Mouse (Mus musculus): ENCODE data around the gene Cuedc1. TPM values are rescaled to one million over a fixed set of nuclear protein-coding genes. Genes with fewer than 3 reads are reported as not detected.
"Not testable (repeated sequence)": the region's sequence is repeated elsewhere in the genome, so short reads cannot be mapped to it uniquely, and the experiment has no call there.

Gene Cuedc1
- total RNA-seq, 4 experiments from 2014 or later = 28.0 to 31.8 (median 30.9) TPM

DNA sequence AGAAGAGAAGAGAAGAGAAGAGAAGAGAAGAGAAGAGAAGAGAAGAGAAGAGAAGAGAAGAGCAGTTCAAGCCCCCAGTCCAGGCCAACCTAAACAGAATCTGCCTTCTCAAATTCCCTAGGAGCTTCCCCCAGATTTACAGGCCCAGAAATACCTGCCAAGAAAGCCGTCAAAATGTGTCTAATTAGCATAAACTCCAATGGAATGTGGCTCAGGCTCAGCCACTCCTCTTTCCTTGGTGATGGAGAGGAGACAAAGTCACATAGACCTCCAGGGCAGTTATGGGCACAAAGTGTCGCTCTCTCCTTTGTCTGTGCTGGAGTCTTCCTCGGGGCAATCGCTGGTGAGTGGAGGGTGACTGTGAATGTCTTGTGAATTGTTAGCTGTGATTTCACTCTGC, 100.4 kb downstream of the Cuedc1 start:
- no peak for DNase-seq (ENCODE audit: low spot score in 2 of 2)

DNA sequence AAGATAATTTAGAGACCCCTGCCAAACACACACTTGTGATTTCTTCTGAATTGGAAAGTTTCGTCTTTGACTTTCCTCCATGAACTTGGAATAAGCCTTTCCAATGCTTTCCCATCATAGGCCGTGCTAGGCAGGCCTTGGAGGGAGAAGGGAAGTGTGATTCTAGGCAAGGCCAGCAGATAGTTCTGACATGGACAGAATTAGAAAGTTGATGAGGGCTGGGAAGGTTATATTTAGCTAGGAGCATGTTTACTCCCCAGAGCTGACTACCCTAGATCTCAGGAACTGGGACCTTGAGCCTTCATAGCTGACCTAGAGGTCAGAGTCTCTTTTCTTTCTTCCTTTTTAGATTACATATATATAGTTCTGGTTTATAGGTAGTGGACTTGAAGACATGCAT, 103.3 kb downstream of the Cuedc1 start:
- no peak for DNase-seq (ENCODE audit: low spot score in 2 of 2)

DNA sequence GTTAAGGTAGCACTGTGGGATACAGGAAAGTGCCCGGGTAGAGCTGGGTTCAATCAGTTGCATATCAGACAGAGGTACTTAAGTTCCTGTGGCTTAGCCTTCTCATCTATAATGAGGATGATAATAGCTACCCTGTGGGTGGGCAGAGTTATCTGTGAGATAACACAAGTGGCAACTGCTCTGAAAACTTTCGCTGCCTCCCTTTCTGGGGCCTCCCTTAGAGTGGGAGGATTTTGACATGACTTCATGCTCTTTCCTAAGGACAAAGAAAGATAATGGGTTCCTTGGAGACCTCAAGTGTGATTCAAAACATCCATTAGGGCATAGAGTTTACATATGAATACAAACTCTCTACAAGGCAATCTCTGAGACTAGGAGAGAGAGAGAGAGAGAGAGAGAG, 104.2 kb downstream of the Cuedc1 start:
- no peak for DNase-seq (ENCODE audit: low spot score in 2 of 2)

DNA sequence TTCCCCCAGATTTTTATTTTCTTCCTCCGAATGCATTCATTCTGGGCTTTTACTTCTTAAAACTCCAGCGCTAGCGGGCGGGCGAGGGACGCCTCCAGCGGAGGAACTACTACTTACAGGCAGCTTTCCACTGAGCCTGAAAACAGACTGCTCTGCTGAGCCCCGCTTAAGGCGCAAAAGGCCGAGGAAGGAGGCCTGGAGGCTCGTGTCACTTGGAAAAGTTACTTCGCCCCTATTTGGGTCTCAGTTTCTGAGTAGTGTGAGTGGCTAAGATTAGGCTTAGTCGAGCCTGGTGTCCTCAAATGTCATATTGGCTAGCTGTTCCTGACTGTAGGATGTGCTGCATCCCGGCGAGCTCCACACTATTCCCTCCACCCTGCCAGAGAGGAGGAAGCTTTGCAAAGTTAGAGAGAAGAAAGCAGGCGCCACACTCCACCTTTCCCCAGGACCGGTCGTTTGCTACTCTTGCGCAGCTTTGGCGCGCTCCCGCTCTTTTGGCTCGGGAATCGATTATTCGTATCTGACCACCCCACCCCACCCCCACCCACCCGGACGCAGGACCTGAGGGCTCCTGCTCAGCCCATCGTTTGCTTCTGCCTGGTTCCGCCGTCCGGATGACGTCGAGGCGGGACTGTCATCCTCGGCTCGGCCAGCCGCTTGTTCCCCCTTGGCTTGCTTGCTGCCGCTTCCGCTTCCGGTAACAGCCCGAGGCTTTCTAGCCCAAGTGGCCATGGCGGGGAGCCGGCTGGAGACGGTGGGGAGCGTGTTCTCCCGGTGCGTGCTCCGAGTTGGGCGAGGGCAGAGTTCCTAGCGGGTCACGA, 106.1 kb downstream of the Cuedc1 start, which contains the start of gene Mrps23:
Gene Mrps23 (plus strand): TSS at position 677 of the 821 bp plus-strand sequence.
- DNase-seq (ENCODE audit: low spot score in 2 of 2) = peak; percentile 76 to 92

DNA sequence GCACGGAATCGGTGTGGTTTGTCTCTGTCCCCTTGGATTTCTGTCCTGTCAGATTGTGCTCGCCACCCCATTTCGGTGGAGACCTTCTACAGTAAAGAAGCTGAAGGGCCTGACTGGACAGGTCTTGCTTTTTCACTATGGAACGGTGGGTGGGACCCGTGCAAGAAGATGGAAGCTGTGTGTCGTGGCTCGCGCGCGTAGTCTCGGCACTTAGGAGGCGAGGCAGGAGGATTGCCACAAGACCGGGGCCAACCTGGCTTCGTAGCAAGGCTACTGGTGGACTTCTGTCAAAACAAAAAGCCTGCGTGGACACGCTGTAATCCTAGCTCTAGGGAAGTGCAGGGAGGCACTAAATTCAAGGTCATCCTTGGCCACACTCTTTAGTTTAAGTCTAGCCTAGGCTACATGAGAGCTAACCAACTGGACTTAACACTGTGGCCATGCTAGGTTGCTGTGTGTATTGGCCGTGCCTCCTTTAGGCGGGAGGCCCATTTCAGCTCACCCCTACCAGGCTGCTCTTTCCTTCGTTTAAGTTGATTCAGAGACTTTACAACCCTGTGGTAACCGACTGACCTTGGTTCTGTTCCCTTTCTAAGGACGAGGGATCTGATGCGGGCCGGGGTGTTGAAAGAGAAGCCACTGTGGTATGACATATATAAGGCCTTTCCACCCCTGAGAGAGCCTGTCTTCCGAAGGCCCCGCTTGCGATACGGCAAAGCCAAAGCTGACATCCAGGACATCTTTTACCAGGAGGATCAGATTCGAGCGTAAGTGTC, 106.9 kb downstream of the Cuedc1 start:
- DNase-seq (ENCODE audit: low spot score in 2 of 2) = no peak

DNA sequence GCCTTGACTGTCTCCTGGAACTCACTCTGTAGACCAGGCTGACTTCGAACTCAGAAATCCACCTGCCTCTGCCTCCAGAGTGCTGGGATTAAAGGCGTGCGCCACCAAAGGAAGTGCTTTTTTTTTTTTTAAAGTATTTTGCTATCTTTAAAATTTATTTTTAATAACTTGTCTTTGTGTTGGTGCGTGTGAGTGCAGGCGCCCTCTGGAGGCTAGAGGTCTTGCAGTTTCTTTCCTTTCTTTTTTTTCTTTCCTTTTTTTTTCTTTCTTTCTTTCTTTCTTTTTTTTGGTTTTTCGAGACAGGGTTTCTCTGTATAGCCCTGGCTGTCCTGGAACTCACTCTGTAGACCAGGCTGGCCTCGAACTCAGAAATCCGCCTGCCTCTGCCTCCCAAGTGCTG, 108.7 kb downstream of the Cuedc1 start:
- not testable (repeated sequence) for DNase-seq (ENCODE audit: low spot score in 2 of 2)

DNA sequence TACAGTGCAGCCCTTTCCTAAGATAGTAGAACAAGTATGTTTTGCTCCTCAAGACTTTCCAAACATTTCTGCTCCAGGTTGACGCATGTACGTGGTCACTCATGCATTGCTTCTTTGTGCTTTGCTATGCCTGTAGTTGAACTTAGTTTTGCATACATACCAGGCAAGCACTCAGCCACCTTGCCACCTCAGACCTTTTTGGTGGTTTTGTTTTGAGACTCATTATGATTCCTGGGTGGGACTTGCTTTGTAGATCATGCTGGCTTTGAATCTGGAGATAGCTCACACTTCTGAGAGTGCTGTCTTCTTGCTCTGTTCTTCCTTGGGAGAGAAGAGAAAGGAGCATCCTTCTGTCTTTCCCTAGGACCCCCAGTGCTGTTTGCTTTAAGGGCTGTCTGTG, 109.8 kb downstream of the Cuedc1 start:
- no peak for DNase-seq (ENCODE audit: low spot score in 2 of 2)

DNA sequence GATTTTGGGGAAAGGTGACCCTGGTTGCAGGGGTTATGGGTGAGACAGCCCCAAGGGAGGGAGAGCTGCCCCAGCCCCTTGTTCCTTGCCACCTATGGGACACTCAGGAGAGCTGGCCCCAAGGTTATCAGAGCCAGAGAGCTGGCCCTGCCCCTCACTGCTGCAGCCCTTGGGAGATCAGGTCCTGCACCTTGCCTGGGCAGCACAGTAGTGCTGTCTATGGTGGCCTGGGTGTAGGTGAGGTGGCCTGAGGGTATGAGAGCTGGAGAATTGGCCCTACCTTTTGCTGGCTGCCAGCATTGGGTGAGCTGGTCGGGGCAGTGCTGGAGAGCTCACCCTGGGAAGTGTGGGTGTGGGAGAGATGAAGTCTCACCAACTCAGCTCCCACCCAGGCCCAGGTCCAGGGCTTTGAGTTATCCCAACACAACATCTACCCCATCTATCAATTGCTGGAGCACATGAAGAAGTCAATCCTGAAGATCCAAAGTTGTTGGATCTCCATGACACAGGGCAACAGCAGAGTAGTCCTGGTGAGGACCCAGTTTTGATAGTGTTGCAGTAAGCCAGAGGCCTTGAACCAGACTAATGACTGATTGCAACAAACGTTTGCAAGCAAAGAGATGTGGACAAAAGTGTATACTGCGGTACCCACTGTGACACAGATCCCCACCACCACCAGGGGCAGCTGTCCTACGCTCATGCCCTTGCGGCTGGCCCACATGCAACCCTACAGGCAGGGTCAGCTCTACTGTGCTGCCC, 114.1 kb downstream of the Cuedc1 start:
- no peak for DNase-seq (ENCODE audit: low spot score in 2 of 2)

DNA sequence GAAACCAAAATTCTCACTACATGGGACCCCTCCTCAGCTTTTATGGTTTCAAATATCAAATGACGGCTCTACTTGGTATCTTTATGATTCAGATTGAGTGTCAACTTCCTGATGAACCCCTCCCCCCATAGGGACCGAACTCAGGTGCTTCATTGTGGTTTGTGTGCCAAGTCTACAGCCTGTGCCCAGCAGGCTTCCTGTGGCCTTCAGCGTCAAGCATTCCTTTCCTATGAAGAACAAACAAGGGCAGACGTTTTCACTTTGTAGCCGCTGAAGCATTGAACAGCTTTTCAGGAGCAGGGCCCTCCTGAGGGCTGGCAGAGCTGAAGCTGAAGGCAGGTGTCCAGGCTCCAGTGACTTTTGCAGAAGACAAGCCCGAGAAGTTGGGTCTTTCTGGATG, 115.9 kb downstream of the Cuedc1 start:
- no peak for DNase-seq (ENCODE audit: low spot score in 2 of 2)

DNA sequence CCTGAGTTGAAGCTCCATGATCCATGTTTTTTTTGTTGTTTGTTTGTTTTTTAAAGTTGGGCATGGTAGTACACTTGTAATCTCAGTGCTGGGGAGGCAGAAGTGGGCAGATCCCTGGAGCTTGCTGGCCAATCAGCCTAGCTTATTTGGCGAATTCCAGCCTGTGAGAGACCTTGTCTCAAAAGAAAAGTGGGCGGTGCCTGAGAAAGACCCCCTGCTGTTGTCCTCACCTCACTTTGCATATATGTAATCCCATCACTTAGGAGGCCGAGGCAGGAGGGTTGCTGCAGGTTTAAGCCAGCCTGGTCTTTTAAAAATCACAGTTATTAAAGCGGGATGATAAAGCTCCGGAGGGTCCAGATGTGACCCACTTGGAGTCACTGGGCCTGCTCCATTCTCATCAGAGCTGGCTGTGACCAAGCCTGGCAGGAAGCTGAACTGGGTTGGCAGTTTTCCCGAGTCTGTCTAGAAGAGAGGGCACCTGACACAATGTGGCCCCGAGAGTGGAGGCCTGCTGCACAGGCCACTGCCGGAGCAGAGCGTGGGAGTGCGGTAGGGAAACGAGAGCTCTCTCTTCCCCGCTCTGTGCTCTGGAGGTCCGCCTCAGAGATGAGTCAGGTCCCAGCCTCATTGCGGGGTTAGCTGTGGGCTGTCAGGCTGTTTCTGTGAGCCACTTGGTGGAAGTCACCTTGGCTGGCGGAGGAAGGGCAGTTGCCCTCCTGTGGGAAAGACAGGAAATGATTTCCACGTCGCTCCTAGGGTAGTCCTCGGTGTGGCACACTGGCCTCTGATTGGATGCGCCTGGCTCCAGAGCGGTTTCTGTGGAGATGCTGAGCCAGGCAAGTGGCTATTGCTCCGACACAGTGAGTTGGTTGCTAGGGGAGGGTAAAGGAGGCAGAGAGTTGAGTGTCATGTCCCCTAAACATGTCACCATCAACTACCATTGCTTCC, 117.3 kb downstream of the Cuedc1 start:
- DNase-seq (ENCODE audit: low spot score in 2 of 2) = peak; percentile 24 to 73

DNA sequence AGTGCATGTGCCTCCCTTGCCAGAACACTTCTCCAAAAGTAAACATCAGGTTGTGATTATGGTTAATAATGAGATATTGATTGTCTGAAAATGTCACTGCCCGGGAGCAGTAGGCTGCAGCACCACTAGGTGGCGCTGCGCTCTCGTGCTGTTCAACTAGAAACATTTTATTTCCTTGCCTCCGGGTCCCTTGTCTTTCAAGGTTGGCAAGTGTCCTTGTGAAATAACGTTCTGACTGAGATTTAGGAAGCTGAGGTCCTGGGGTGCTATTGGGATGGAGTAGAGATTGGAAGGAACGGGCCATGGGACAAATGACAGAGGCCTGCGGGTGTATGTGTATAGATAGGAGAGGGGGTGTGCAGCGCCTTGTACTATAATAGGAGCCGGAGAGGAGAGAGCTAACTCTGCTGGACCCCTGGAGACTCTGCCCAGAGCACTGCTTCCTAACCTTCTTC, 118.4 kb downstream of the Cuedc1 start:
- DNase-seq (ENCODE audit: low spot score in 2 of 2) = peak; percentile 31 to 54

DNA sequence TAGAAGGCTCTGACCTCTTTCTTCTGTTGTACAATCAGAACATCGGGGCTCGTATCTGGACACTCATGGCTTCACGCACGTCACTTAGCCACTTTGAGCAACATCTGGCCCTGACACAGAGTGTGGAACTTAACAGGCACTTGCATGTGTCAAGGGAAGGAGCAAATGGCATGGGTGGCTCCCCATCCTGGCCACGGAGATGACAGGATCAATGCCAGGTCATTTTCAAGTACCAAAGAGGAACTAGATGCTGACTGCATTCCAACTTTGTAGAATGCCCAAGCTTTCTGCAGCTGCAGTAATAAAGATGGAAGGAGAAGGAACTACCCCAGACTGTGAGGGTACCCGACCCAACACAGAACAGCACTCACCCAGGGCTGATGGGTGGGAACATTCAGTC, 120.3 kb downstream of the Cuedc1 start:
- DNase-seq (ENCODE audit: low spot score in 2 of 2) = no peak

DNA sequence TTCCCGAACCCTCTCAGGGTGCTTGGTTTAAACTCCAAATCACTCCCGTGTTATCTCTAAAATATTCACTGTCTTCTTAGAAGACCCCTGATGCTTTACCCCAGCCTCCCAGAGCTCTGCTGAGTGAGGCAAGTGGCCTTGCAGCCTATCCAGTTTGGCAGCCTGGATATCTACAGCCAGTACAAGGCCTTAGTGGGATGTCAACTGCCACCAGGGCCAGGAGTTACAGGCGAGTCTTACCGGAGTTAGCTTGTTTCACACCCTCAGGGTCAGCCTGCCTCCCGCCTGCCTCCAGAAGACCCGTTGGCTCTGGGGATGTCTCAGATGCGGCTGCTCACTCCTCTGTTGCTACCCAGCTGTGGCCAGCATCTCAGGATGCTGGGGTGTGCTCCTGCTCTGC, 120.7 kb downstream of the Cuedc1 start:
- DNase-seq (ENCODE audit: low spot score in 2 of 2) = no peak

DNA sequence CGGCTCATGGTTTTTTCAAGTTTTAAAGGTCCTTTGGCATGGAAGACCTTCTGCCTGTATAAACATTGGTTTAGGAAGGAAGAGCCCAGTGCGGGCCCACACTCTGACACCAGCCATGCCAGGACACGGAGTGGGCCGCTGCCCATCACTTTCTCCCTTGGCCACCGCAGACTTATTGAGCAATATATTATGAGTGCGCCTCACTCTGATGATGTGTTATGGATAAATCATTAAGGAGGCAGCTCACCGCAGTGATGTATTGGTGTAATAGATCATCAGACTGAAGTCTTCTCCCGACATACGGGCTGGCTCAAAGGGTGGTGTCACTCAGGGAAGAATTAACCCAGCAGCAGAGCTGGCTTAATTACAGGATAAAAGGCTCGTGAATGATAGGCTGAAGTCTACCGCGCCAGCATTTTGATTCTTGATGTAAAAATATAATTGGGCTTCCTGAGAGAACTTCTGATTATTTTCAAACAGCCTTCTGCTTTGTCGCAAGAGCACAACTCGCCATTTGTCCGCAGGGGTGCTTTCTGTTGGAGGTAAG, 124.1 kb downstream of the Cuedc1 start:
- DNase-seq (ENCODE audit: low spot score in 2 of 2) = no peak

DNA sequence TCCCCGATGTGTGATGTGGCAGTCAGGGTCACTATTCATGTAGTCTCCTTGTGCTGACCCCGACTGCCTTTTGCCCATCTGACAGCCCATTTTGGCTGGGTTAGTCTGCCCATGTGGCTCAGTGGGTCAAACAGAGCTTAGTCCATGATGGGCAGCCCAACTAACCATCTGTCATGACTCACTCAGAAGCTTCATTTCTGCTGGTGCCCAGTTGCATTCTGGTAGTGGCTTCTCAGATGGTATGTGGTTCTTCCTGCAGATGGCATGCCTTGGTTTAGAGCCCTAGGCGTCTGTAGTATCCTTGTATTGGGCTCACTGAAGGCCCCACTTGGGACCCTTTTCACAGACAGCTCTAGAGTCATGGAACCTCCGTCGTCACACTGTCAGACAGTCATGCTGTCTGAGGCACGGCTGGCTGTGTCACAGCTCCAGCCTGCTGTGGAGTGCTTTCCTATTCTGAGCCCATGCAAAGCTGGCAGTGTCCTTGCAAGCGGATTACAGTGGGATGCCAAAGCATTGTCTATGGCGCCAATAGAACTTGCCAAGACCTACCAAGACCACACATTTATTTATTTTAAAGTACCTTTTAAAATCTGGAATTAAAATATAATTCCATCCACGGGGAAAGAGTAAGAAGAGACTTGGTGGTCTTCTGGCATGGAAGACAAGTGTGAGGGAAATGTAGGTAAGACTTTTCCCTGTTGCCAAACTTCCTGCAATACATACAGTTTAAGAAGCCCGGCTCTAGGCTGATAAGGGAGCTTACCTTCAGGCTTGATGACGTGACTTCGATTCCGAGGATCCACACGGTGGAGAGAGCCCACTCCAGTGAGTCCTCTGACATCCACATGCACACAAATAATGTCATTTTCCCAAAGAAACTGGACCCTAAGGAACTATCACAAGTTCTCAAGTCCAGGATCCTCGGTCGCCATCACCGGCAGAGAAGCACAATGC, 129.4 kb downstream of the Cuedc1 start:
- DNase-seq (ENCODE audit: low spot score in 2 of 2) = no peak

DNA sequence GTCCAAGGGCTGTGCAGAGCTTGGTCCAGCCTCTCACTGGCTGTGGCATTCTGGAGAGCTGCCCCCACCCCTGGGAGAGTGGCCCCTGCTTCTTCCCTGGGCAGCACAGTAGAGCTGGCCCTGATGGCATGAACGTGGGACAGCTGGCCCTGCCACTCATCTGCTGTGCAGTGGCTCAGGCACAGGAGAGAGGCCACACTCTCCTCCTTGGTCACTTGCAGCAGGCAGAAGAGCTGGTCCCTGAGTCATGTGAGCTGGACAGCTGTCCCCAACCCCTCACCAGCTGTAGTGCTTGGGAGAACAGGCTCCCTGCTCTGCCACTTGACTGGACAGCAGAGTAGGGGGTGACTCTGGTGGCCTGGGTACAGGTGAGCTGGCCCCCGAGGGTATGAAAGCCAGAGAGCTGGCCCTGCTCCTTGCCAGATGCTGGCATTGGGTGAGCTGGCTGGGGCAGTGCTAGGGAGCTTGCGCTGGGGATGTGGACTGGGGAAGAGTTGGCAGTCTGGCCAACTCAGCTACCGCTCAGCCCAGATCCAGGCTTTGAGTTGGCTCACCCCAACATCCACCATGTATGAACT, 133.4 kb downstream of the Cuedc1 start:
- DNase-seq (ENCODE audit: low spot score in 2 of 2) = no peak

DNA sequence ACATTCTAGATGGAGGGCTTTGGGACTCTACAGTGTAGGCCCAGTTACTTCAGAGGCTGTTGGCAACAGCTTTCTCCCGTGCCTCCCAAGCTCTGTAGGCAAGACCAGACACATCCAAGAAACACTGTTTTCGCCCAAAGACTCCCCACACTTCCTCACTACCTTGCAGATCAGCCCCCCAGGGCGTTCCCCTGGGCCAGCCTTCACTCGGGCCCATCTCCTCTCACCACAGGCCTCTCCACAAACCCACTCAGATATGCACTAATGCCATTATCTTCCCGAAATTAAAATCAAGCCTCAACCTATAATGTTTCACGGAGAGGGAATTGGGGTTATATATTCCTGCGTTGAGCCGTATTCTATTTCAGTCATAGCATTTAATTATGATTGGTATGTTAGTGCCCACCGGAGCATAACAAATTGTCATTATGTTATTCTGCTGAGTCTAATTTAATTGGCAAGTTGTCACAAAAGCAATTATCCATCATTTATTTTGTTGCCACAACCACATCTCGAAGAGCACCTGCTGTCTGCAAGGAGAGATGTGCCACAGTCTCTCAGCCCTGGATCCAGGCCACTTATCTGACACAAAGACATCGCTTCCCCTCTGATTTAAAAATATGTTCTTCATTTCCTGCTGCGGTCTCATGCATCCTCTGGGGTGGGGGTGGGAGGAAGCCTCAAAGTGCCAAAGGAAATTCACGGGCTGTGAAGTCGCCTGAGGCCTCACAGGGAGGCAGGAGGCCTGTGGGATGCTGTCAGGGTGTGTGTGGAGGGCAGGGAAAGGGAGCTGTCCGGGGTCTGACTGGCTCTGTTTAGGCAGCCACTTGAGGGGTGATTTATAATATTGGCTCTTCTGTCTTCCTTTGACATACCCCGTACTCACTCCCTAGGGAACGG, 135.9 kb downstream of the Cuedc1 start:
- no peak for DNase-seq (ENCODE audit: low spot score in 2 of 2)

DNA sequence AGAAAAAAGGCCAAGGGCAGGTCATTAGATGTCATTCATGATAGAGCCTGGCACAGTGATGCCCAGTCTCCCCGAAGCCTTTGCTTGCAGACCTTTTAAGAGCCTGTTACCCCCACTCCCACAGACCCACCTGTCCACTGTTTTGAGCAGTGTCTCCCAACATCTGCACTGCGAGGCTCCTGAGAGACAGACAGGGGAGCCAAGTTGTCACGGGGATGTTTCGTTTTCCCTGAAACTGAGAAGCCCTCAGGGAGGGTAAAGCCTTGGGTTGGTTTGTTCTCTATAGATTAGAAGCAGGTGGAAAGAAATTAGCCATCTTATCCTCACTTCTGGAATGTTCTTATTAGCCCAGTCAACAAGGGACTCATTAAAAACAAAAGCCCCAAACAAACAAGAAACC, 136.9 kb downstream of the Cuedc1 start:
- no peak for DNase-seq (ENCODE audit: low spot score in 2 of 2)
